Mouse (Mus musculus) embryonic stem cell, embryonic (primary cell): ENCODE measurements around the gene Notch4.

ENCODE experiments used
- CTCF ChIA-PET, 4 experiments: fragments of 300-600 bp in 2 of 4; fragments of 350-600 bp in 2 of 4; sonication (Branson Sonifier 250); formaldehyde crosslinking; loops; one replicate each; lab custom pipeline; 2022; ENCODE audit warnings: inconsistent platforms in 2 of 4; lab: Charles Lee
- POLR2A ChIA-PET, 4 experiments: fragments of 300-600 bp in 2 of 4; fragments of 350-600 bp in 2 of 4; sonication (Branson Sonifier 250); formaldehyde crosslinking; loops; one replicate each; lab custom pipeline; 2022; ENCODE audit warnings: antibody characterized with exemption in 4 of 4, inconsistent platforms in 1 of 4; lab: Charles Lee

Notch4 gene

DNA sequence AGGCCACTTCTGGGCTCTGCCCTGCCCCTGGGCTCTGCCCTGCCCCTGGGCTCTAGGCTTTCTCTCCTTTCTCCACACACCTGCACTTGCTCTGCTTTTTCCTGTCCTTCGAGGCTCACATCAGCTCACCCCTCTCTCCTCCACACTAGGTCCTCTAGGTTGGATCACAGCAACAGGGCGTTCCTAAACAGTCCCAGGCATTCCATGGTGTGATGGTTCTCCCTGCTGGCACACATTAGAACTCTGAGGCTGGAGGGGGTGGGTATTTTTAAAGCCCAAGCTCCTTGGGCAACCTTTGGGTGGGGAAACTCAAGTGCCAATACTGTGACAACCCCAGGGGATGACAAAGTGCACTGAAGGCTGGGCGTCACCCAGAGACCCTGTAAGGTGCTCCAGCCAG, 73.4 kb downstream of the Notch4 start:
- CTCF ChIA-PET, result interaction anchor here in 1 of 4 experiments (0.6 to 0.9 kb wide), 2 partner anchors 18 to 335 kb away, joined by 3 to 4 read pairs; partner anchors contain the start of gene Hspa1l
- POLR2A ChIA-PET, result interaction anchor here in 2 of 4 experiments (1.0 to 1.6 kb wide), 4 partner anchors 10 to 33 kb away, joined by 3 to 4 read pairs (median 4); partner anchors contain the start of genes Atf6b (in 2 of the 2) and Agpat1 (in 1 of the 2)
